Mouse (Mus musculus): Measurements from ENCODE around the gene Cntnap2.

GRCm38 (mm10) chr6:47256227-47256887, 2197.2 kb downstream of the Cntnap2 start:
- TF ChIP-seq CTCF (IDR thresholded peaks at IDR 0.05; ENCODE audit: low read depth, low read length) (no peak), TAL1 (conservative IDR thresholded peaks at IDR 0.05; ENCODE audit: low read depth, low read length) (no peak)

Data from G1E (cell line).